Mouse (Mus musculus) embryonic facial prominence, embryonic 14.5 days (tissue): ENCODE data around the gene Hoxc11. TPM values are rescaled to one million over a fixed set of nuclear protein-coding genes. Genes with fewer than 3 reads are reported as not detected.
A peak's percentile ranks its signal among the peaks of the same experiment; 100 is the strongest.

ENCODE experiments used
- ATAC-seq: fragments of 200-750 bp; cut with Nextera tagmentation; 2 replicates; pipeline ENCODE4 v1.8.0; 2017; ENCODE audit warnings: low read depth, moderate number of reproducible peaks, moderate TSS enrichment
- DNase-seq: peaks from one replicate; pipeline ENCODE4 v3.0.0-alpha.2; 2015; ENCODE audit warnings: low spot score
- H3K27ac ChIP-seq: fragments of 300-500 bp; sonication (generic); replicated peaks from 2 replicates; pipeline ENCODE4 v1.5.1; 2014; ENCODE audit warnings: low read depth, mild to moderate bottlenecking, low read length, moderate library complexity
- H3K27me3 ChIP-seq: fragments of 300-500 bp; sonication (generic); replicated peaks from 2 replicates; pipeline ENCODE4 v1.6.1; 2014; ENCODE audit warnings: low read length; ENCODE audit not compliant: control insufficient read depth, insufficient read depth
- H3K36me3 ChIP-seq: fragments of 300-500 bp; sonication (generic); 2 replicates; pipeline ENCODE4 v1.6.1; 2014; ENCODE audit warnings: low read length, mixed read lengths; ENCODE audit not compliant: control insufficient read depth, insufficient read depth
- H3K4me1 ChIP-seq: fragments of 300-500 bp; sonication (generic); 2 replicates; pipeline ENCODE4 v1.6.1; 2014; ENCODE audit warnings: antibody characterized with exemption, low read length; ENCODE audit not compliant: control insufficient read depth, insufficient read depth
- H3K4me2 ChIP-seq: fragments of 300-500 bp; sonication (generic); 2 replicates; pipeline ENCODE4 v1.6.1; 2014; ENCODE audit warnings: low read depth, mild to moderate bottlenecking, low read length, moderate library complexity, mixed read lengths
- H3K4me3 ChIP-seq: fragments of 300-500 bp; sonication (generic); 2 replicates; pipeline ENCODE4 v1.5.1; 2014; ENCODE audit warnings: low read depth, mild to moderate bottlenecking, low read length
- H3K9ac ChIP-seq: fragments of 300-500 bp; sonication (generic); 2 replicates; pipeline ENCODE4 v1.6.1; 2014; ENCODE audit warnings: low read depth, mild to moderate bottlenecking, low read length, moderate library complexity, mixed read lengths
- H3K9me3 ChIP-seq: fragments of 300-500 bp; sonication (generic); 2 replicates; pipeline ENCODE4 v1.6.1; 2016; ENCODE audit warnings: low read length; ENCODE audit not compliant: control insufficient read depth
- WGBS: fragments of 180-500 bp; shearing (Covaris S2); extraction: QIAGEN DNeasy Blood & Tissue Kit; methylation state at CpG from one replicate; pipeline ENCODE4 v1.1.7; 2014; 5-methylcytosine and 5-hydroxymethylcytosine counted together
- polyA plus RNA-seq: library from polyadenylated mRNA; unstranded; fragments of >200 nt; fragmentation: Nextera tagmentation; extraction: Ambion mirVana; gene quantifications from 2 replicates; pipeline ENCODE4 v1.2.1, GENCODE M21; 2014

Hoxc11 gene
- polyA plus RNA-seq, 1 experiment from 2014 or later = not detected

- DNase-seq (peak; percentile 76), ATAC-seq (peak; percentile 22; the same call in 1 of the 2 replicates)
- Histone ChIP-seq H3K27me3 (peaks cover 98% of the 10 kb centered on the region), H3K4me1 (no peaks in the 10 kb centered on the region), H3K9ac (no peak overlapping the region), H3K4me2 (peak overlapping the region; percentile 23), H3K36me3 (no peaks in the 10 kb centered on the region), H3K27ac (no peak overlapping the region), H3K4me3 (peak overlapping the region; percentile 17), H3K9me3 (no peaks in the 10 kb centered on the region)
- 2% methylated on average over 29 of the region's 30 CpGs for WGBS
These were observed 11.9 kb downstream of the Hoxc11 start for GRCm38 (mm10) chr15:102965892-102966775.

GRCm38 (mm10) chr15:102966776-102967311 is 12.6 kb downstream of the Hoxc11 start, which contains the start of gene Hoxc10:
Gene Hoxc10, plus strand, starts transcription at chr15:102966796.
- no peak within 1 kb of the TSS for H3K9ac ChIP-seq
- 4% methylated on average over 27 of the region's 27 CpGs for WGBS

GRCm38 (mm10) chr15:102967312-102967510 is 13.0 kb downstream of the Hoxc11 start, which contains the start of gene Hoxc5:
Gene Hoxc5, plus strand, starts transcription at chr15:102967443.
- 3% methylated on average over 12 of the region's 12 CpGs for WGBS
- Histone ChIP-seq H3K9me3 (no peaks in the 10 kb centered on the region), H3K27ac (no peak within 1 kb of the TSS), H3K27me3 (peaks cover 99% of the 10 kb centered on the region), H3K4me2 (peak within 1 kb of the TSS; percentile 23), H3K9ac (no peak within 1 kb of the TSS), H3K4me1 (no peaks in the 10 kb centered on the region), H3K4me3 (peak within 1 kb of the TSS; percentile 17), H3K36me3 (no peaks in the 10 kb centered on the region)
- DNase-seq (no peak), ATAC-seq (no peak)

More at GRCm38 (mm10) chr15:102966776-102967311, 12.6 kb downstream of the Hoxc11 start, which contains the start of gene Hoxc10:
- Histone ChIP-seq H3K9me3 (no peaks in the 10 kb centered on the region), H3K27ac (no peak within 1 kb of the TSS), H3K4me1 (no peaks in the 10 kb centered on the region), H3K4me2 (peak within 1 kb of the TSS; percentile 23), H3K36me3 (no peaks in the 10 kb centered on the region), H3K4me3 (peak within 1 kb of the TSS; percentile 17), H3K27me3 (peaks cover 98% of the 10 kb centered on the region)
- ATAC-seq (no peak), DNase-seq (no peak)

GRCm38 (mm10) chr15:102967511-102968397 is 13.5 kb downstream of the Hoxc11 start:
- H3K27ac ChIP-seq = no peak overlapping the region
- no peak overlapping the region for H3K4me3 ChIP-seq
- WGBS = 1% methylated on average over 33 of the region's 34 CpGs

GRCm38 (mm10) chr15:102969296-102969695 is 15.1 kb downstream of the Hoxc11 start:
- Histone ChIP-seq H3K36me3 (no peaks in the 10 kb centered on the region), H3K9ac (no peak overlapping the region), H3K9me3 (no peaks in the 10 kb centered on the region), H3K4me2 (no peak overlapping the region), H3K27me3 (peaks cover 99% of the 10 kb centered on the region), H3K4me3 (no peak overlapping the region), H3K4me1 (no peaks in the 10 kb centered on the region), H3K27ac (no peak overlapping the region)
- DNase-seq = no peak
- ATAC-seq = no peak
- WGBS = 22% methylated on average over 1 of the region's 1 CpGs

More at GRCm38 (mm10) chr15:102967511-102968397, 13.5 kb downstream of the Hoxc11 start:
- no peak overlapping the region for H3K9ac ChIP-seq
- no peaks in the 10 kb centered on the region for H3K4me1 ChIP-seq
- no peaks in the 10 kb centered on the region for H3K9me3 ChIP-seq
- H3K36me3 ChIP-seq = no peaks in the 10 kb centered on the region
- H3K27me3 ChIP-seq = peaks cover 99% of the 10 kb centered on the region
- DNase-seq (no peak), ATAC-seq (no peak)
- no peak overlapping the region for H3K4me2 ChIP-seq

- Histone ChIP-seq H3K36me3 (no peaks in the 10 kb centered on the region), H3K9me3 (no peaks in the 10 kb centered on the region), H3K4me2 (no peak overlapping the region), H3K27ac (no peak overlapping the region), H3K27me3 (peaks cover 99% of the 10 kb centered on the region), H3K4me3 (no peak overlapping the region), H3K4me1 (no peaks in the 10 kb centered on the region), H3K9ac (no peak overlapping the region)
- under 1% methylated on average over 12 of the region's 12 CpGs for WGBS
- DNase-seq = peak; percentile 41
- no peak for ATAC-seq
These were observed 16.5 kb downstream of the Hoxc11 start for GRCm38 (mm10) chr15:102970740-102971139.

- no peaks in the 10 kb centered on the region for H3K9me3 ChIP-seq
- no peak overlapping the region for H3K4me3 ChIP-seq
- WGBS = 0% methylated on average over 14 of the region's 21 CpGs
- ATAC-seq (no peak), DNase-seq (no peak)
- H3K4me2 ChIP-seq = no peak overlapping the region
- H3K4me1 ChIP-seq = no peaks in the 10 kb centered on the region
- no peak overlapping the region for H3K27ac ChIP-seq
- H3K9ac ChIP-seq = no peak overlapping the region
- H3K36me3 ChIP-seq = no peaks in the 10 kb centered on the region
- H3K27me3 ChIP-seq = peaks cover 99% of the 10 kb centered on the region
These were observed 18.0 kb downstream of the Hoxc11 start for GRCm38 (mm10) chr15:102972254-102972653.

- no peaks in the 10 kb centered on the region for H3K36me3 ChIP-seq
- H3K9me3 ChIP-seq = no peaks in the 10 kb centered on the region
- ATAC-seq (no peak), DNase-seq (no peak)
- H3K4me3 ChIP-seq = no peak overlapping the region
- H3K4me1 ChIP-seq = no peaks in the 10 kb centered on the region
- peaks cover 99% of the 10 kb centered on the region for H3K27me3 ChIP-seq
- no peak overlapping the region for H3K4me2 ChIP-seq
- H3K9ac ChIP-seq = no peak overlapping the region
- WGBS = 2% methylated on average over 6 of the region's 6 CpGs
- H3K27ac ChIP-seq = no peak overlapping the region
These were observed 18.5 kb downstream of the Hoxc11 start for GRCm38 (mm10) chr15:102972753-102973152.
